Mouse (Mus musculus) spleen, adult 2 months (tissue): Measurements from ENCODE around the gene St3gal5. TPM values are rescaled to one million over a fixed set of nuclear protein-coding genes. Genes with fewer than 3 reads are reported as not detected.
"Not testable (repeated sequence)": the region's sequence is repeated elsewhere in the genome, so short reads cannot be mapped to it uniquely, and the experiment has no call there.

ENCODE experiments used
- DNase-seq, 2 experiments: peaks; one replicate each; pipeline versions ENCODE4 v3.0.0 to v3.0.0-alpha.2; 2012 to 2021; ENCODE audit warnings: low spot score in 2 of 2, low read depth in 1 of 2
- H3K27ac ChIP-seq: fragments of 200-500 bp; 2 replicates; pipeline ENCODE4 v1.5.1; 2012; ENCODE audit warnings: low read length, inconsistent platforms; ENCODE audit not compliant: insufficient read depth
- H3K27me3 ChIP-seq: fragments of 200-500 bp; 2 replicates; pipeline ENCODE4 v1.6.1; 2012; ENCODE audit warnings: mild to moderate bottlenecking, moderate library complexity, low read length, inconsistent platforms; ENCODE audit not compliant: control insufficient read depth, insufficient read depth
- H3K36me3 ChIP-seq: fragments of 200-500 bp; 2 replicates; pipeline ENCODE4 v1.6.1; 2012; ENCODE audit warnings: mild to moderate bottlenecking, low read length, inconsistent platforms; ENCODE audit not compliant: control insufficient read depth, insufficient read depth
- H3K4me1 ChIP-seq: fragments of 200-500 bp; 2 replicates; pipeline ENCODE4 v1.6.1; 2011; ENCODE audit warnings: inconsistent platforms; ENCODE audit not compliant: control insufficient read depth, insufficient read depth, insufficient read length
- H3K4me3 ChIP-seq: fragments of 200-500 bp; 2 replicates; pipeline ENCODE4 v1.5.1; 2011; ENCODE audit warnings: mild to moderate bottlenecking, inconsistent platforms; ENCODE audit not compliant: insufficient read depth, insufficient read length; ENCODE audit errors: extremely low read depth
- CTCF ChIP-seq: fragments of 200-500 bp; IDR thresholded peaks from 2 replicates; pipeline ENCODE4 v1.5.1; 2011; ENCODE audit warnings: mild to moderate bottlenecking, inconsistent platforms; ENCODE audit not compliant: insufficient read depth, insufficient read length, insufficient replicate concordance; ENCODE audit errors: extremely low read depth
- POLR2A ChIP-seq: fragments of 200-500 bp; IDR thresholded peaks from 2 replicates; pipeline ENCODE4 v1.6.1; 2011; ENCODE audit warnings: low read depth, low read length, inconsistent platforms
- WGBS: fragments of 180-500 bp; shearing (Covaris S2); methylation state at CpG from one replicate; pipeline ENCODE4 v1.1.7; 2018; 5-methylcytosine and 5-hydroxymethylcytosine counted together
- polyA plus RNA-seq: library from polyadenylated mRNA; depleted of rRNA; stranded (reverse); fragments of >200 nt; gene quantifications from 2 replicates; pipeline ENCODE4 v1.2.3, GENCODE M21; 2012

The St3gal5 gene
- polyA plus RNA-seq, 1 experiment = 48.1 TPM

GRCm38 (mm10) chr6:72058398-72058889 is 38.9 kb upstream of the St3gal5 start:
- Histone ChIP-seq H3K4me1 (no peaks in the 10 kb centered on the region), H3K27ac (no peak overlapping the region), H3K36me3 (no peaks in the 10 kb centered on the region), H3K4me3 (no peak overlapping the region), H3K27me3 (no peaks in the 10 kb centered on the region)
- DNase-seq = no peak
- no peak for TF ChIP-seq POLR2A
- 92% methylated on average over 9 of the region's 9 CpGs for WGBS

DNA sequence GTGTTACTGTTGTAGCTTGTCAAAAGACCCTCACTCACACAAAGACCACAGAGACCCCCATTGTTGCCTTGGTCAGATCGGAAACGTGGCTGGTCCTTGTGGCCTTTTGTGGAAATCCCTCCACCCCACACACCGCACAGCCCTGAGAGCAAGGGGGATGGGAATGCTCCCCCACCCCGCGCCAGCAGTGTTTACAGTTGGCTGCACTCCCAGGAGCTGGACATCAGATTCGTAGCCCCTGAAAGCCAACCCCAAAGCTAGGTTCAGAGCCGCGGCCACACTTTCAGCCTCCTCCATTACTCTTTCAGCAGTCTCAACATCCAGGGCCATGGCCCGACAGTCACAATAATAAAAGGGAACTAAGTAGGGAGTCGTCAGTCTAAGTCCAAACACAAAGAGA is 36.7 kb upstream of the St3gal5 start:
- H3K36me3 ChIP-seq, H3K4me3 ChIP-seq, H3K4me1 ChIP-seq, H3K27me3 ChIP-seq, H3K27ac ChIP-seq, DNase-seq: not testable (repeated sequence)
- 87% methylated on average over 10 of the region's 10 CpGs for WGBS

- Histone ChIP-seq H3K36me3 (no peaks in the 10 kb centered on the region), H3K27ac (no peak overlapping the region), H3K27me3 (no peaks in the 10 kb centered on the region), H3K4me3 (no peak overlapping the region), H3K4me1 (no peaks in the 10 kb centered on the region)
- DNase-seq = no peak
- WGBS = 88% methylated on average over 6 of the region's 6 CpGs
- TF ChIP-seq CTCF (no peak), POLR2A (no peak)
Observed at GRCm38 (mm10) chr6:72063718-72064117, 33.7 kb upstream of the St3gal5 start.

- WGBS = 71% methylated on average over 10 of the region's 10 CpGs
Observed at GRCm38 (mm10) chr6:72065988-72066387, 31.4 kb upstream of the St3gal5 start.

GRCm38 (mm10) chr6:72068436-72068835 is 29.0 kb upstream of the St3gal5 start:
- WGBS = 94% methylated on average over 4 of the region's 4 CpGs
- H3K4me3 ChIP-seq = no peak overlapping the region
- no peak for DNase-seq
- H3K27ac ChIP-seq = no peak overlapping the region
- H3K4me1 ChIP-seq = no peaks in the 10 kb centered on the region
- H3K36me3 ChIP-seq = no peaks in the 10 kb centered on the region
- H3K27me3 ChIP-seq = no peaks in the 10 kb centered on the region
- no peak for TF ChIP-seq CTCF
- no peak for TF ChIP-seq POLR2A

More at GRCm38 (mm10) chr6:72065988-72066387, 31.4 kb upstream of the St3gal5 start:
- TF ChIP-seq CTCF (no peak), POLR2A (no peak)
- Histone ChIP-seq H3K27ac (no peak overlapping the region), H3K36me3 (no peaks in the 10 kb centered on the region), H3K4me3 (no peak overlapping the region), H3K4me1 (no peaks in the 10 kb centered on the region), H3K27me3 (no peaks in the 10 kb centered on the region)
- no peak for DNase-seq

- WGBS = 82% methylated on average over 5 of the region's 5 CpGs
- Histone ChIP-seq H3K27me3 (no peaks in the 10 kb centered on the region), H3K4me3 (no peak overlapping the region), H3K36me3 (no peaks in the 10 kb centered on the region), H3K4me1 (no peaks in the 10 kb centered on the region), H3K27ac (no peak overlapping the region)
- TF ChIP-seq CTCF = no peak
- no peak for TF ChIP-seq POLR2A
- no peak for DNase-seq
Observed at GRCm38 (mm10) chr6:72071281-72071870, 26.0 kb upstream of the St3gal5 start.

DNA sequence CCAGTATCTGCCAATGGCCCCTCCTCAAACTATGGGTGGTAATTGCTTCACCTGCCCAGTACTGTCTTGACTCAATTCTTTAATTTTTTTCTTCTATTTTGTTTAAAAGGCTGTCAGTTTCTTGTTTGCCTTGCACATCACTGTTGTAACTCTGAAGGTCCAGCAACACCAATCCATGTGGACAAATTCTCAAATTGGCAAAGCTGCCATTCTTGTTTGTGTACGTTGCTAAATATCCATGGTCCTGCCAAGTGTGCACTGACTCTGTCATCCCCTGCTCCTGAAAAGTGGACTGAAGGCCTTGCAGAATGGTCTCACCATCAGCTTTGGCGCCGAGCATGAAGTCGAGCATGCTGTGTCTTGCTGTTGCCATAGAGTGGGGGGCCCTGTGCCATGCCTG is 23.6 kb upstream of the St3gal5 start:
- TF ChIP-seq POLR2A (no peak), CTCF (no peak)
- Histone ChIP-seq H3K4me3 (no peak overlapping the region), H3K27ac (no peak overlapping the region), H3K4me1 (no peaks in the 10 kb centered on the region), H3K27me3 (no peaks in the 10 kb centered on the region), H3K36me3 (no peaks in the 10 kb centered on the region)
- no peak for DNase-seq
- 97% methylated on average over 4 of the region's 4 CpGs for WGBS
